Mouse (Mus musculus) telencephalon, adult 2 months (tissue): ENCODE results near the gene Galk1.

ENCODE experiments used
- DNase-seq: peaks from one replicate; pipeline ENCODE4 v3.0.0-alpha.2; 2011; ENCODE audit warnings: low read depth, low spot score

Gene Galk1

GRCm38 (mm10) chr11:116011529-116012261 is 824 bp downstream of the Galk1 start:
- DNase-seq, result no peak

DNA sequence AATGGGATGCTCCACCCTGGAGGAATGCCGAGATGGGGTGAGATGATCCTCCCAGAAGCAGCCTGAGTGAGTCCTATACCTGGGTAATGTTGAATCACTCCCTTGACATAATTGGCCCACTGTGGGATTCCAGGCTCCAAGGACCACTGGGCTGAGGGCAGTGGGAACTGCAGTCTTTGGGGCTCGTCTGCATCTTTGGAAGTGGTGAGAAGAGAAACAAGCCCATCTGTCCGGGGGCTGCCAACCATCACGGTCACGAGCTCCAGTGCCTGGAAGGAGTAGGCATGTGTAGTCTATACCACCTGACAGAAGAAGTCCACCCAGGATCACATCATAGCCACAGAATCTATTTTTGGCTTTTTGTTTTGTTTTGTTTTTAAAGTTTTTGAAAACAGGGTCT is 1.6 kb downstream of the Galk1 start:
- no peak for DNase-seq

DNA sequence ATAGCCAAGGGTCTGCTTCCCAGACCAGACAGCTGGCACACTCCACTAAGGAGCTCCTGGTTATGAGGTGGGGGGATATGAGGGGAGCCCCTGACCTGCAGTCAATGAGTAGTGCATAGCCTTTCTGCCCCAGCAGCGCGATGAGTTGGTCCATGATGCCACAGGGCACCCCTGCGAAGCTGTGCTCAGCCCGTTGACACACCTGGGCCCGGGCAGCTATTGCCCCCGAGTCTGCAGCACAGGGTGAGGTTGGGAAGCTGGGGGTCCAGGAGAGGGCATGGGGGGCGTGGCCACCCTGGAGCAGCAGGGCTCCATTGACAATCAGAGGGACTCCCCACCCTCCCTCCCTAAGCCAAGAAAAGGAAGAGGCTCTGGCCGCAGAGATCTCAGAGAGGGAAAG is 2.4 kb downstream of the Galk1 start:
- no peak for DNase-seq

GRCm38 (mm10) chr11:116009661-116010060 is 2.9 kb downstream of the Galk1 start:
- DNase-seq, result no peak

DNA sequence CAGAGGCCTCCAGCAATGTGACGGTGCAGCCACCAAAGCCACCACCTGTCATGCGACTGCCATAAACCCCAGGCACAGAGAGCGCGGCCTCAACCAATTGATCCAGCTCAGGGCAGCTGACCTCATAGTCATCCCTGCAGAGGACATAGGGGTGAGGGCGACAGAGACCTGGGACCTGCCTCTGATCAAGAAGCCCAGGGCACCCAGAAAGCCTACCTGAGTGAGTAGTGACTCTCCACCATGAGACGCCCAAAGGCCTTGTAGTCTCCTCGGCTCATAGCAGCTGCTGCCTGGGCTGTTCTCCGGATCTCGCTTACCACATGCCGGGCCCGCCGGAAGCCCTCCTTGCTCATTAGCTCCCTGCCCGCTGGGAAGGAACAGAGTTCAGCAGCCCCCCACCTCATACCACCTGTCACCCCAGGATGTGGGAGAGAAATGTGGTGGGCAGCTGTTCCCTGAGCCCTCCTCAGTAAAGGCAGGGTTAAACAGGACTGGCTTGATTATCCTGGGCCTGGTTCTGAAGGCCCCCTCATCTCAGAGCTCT is 3.6 kb downstream of the Galk1 start:
- no peak for DNase-seq

DNA sequence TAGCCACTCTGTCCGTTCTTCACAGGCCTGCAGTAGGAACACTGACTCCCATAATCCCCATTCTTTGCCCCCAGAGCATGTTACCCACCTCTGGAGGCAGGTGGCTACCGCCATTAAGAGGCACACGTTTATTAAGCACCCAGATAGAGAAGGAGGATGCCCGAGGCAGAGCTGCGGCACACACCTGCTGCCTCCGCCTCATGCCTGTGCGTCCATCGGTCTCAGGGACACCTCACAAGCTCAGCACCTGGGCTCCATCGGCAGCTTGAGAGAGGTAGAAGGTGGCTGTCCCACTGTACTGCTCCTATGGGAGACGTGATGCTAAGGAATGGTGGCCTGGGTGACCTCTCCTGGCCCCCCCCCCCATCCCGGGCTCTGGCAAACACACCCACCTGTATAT is 4.1 kb downstream of the Galk1 start:
- DNase-seq, result no peak

DNA sequence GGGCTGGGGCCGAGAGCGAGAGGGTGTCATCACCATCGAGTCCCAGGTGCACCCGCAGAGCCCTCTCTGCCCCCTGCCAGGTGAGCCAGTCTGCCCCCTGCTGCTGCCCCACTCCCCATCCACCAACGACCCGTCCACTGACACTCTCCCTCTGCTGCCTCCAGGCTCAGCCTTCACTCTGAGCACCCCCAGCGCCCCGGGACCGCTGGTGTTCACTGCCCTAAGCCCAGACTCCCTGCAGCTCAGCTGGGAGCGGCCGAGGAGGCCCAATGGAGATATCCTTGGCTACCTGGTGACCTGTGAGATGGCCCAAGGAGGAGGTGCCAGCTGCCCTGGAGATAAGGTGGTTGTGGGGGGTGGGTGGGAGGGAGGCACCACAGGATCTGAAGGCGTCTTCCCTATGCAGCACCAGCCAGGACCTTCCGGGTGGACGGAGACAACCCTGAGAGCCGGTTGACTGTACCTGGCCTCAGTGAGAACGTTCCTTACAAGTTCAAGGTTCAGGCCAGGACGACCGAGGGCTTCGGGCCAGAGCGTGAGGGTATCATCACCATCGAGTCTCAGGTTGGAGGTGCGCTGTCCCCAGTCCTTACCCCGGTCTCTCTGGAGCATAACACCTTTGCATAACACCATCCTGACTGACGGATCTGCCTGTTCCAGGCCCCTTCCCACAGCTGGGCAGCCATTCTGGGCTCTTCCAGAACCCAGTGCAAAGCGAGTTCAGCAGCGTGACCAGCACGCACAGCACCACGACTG is 5.2 kb downstream of the Galk1 start:
- DNase-seq, result no peak

- DNase-seq, result no peak
Measured at GRCm38 (mm10) chr11:116005701-116006419, 6.7 kb downstream of the Galk1 start.

GRCm38 (mm10) chr11:116004840-116005700 is 7.4 kb downstream of the Galk1 start:
- no peak for DNase-seq

GRCm38 (mm10) chr11:116004186-116004823 is 8.2 kb downstream of the Galk1 start:
- DNase-seq, result no peak

DNA sequence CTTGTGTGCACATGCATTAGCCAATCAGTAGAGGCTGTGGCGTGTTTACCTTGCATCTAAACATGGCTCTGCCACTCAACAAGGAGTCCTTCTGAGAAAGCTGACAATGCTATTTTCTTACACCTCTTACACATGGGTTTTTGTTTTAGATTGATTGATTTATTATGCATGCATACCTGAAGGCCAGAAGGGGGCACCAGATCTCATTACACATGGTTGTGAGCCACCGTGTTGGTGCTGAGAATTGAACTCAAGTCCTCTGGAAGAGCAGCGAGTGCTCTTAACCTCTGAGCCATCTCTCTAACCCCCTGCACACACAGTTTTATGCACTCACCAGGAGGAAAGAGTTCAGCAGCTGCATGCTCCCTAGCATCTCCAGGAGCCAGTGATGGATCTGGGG is 9.6 kb downstream of the Galk1 start:
- DNase-seq, result no peak

GRCm38 (mm10) chr11:116001725-116002124 is 10.8 kb downstream of the Galk1 start:
- DNase-seq, result no peak

DNA sequence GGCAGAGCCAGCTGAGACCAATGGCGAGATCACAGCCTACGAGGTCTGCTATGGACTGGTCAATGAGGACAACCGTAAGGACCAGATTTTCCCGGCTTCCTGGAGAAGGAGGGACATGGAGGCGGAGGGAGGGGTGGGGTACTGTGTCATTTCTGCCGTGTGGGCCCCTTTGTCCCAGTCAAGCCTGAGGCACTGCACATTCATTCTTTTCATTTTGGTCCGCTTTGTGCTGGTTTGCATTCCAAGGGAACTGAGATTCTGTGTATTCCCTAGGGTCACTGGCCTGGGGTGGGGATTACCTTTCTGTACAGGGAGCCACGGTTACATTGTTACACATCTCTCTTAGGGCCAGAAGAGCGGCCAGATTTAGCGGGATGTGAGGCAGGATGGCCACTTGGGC is 11.9 kb downstream of the Galk1 start:
- no peak for DNase-seq

DNA sequence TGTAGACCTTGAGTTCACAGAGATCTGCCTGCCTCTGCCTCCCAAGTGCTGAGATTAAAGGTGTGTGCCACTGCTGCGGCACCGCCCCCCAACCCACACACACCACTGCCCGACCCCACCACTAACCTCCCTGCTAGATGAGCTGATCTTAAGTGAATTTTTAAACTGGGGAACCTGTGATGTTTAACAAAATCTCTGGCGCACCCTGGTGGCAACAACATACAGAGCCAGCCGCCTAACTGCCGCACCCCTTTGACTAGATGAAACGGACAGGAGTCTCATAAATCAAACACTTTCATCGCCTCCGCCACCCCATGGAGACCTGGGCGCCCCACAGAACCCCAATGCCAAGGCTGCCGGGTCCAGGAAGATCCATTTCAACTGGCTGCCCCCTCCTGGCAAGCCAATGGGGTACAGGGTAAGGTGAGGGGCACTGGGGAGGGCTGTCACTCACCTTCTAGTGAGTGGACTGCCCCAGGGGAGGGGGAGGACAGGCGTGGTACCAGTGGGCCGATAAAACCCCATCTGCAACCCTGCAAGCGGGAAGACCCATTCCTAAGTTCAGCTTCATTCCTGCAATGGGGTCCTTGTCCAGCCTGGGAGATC is 12.9 kb downstream of the Galk1 start:
- no peak for DNase-seq

DNA sequence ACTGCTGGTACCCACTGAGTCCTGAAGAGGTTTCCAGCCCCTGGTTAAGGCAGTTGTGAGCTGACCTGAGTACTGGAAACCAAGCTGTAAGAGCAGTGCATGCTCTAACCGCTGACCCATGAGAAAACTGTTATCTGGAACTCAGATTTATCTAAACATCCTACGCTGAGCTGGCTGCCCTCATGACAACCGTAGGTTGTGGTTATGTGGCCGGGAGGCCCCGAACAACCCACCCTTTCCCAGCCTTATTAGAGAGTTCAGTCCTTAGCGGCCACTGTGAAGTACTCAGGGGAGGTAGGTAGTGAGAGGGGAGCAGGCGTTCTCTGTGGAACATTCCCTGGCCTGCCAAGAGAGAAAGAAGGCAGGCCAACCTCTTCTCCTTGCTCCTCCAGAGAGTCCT is 13.5 kb downstream of the Galk1 start:
- no peak for DNase-seq

DNA sequence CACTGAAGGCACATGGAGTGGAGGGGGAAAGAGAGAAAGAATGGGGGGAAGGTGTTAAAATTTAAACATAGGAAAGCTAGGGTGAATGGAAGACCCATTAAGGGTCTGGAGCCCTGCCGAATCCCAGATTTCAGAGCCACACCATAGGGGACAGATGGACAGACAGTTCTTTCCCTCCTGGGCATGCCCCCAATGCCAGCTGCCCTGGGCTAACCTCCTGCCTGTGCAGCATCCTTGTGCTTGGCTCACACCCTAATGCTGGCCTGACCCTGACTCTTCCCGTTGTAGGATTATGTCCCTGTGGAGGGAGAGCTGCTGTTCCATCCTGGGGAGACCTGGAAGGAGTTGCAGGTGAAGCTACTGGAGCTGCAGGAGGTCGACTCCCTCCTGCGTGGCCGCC is 14.9 kb downstream of the Galk1 start:
- DNase-seq, result no peak

- DNase-seq, result no peak
Measured at GRCm38 (mm10) chr11:115997047-115997446, 15.5 kb downstream of the Galk1 start.

- DNase-seq, result no peak
Measured at GRCm38 (mm10) chr11:115995256-115995655, 17.3 kb downstream of the Galk1 start.

- peak; percentile 38 for DNase-seq
Measured at GRCm38 (mm10) chr11:115992098-115992497, 20.4 kb downstream of the Galk1 start.

DNA sequence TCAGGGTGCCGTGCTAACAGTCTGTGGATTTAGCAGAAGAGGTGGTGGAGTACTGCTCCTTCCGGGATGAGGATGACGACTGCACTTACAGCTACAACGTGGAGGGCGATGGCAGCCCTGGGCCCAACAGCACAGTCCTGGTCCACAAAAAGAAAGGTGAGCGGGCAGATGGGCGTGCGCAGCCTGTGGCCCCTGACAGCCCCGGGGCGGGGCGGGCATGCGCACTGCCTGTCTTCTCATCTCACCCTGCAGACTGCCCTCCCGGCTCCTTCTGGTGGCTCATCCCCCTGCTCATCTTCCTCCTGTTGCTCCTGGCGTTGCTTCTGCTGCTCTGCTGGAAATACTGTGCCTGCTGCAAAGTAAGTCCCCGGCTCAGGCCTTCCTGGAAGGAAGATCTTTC is 22.8 kb downstream of the Galk1 start:
- DNase-seq, result no peak
